Mouse (Mus musculus): Measurements from ENCODE around the gene Gm9837.
"Not testable (repeated sequence)": the region's sequence is repeated elsewhere in the genome, so short reads cannot be mapped to it uniquely, and the experiment has no call there.

The Gm9837 gene

DNA sequence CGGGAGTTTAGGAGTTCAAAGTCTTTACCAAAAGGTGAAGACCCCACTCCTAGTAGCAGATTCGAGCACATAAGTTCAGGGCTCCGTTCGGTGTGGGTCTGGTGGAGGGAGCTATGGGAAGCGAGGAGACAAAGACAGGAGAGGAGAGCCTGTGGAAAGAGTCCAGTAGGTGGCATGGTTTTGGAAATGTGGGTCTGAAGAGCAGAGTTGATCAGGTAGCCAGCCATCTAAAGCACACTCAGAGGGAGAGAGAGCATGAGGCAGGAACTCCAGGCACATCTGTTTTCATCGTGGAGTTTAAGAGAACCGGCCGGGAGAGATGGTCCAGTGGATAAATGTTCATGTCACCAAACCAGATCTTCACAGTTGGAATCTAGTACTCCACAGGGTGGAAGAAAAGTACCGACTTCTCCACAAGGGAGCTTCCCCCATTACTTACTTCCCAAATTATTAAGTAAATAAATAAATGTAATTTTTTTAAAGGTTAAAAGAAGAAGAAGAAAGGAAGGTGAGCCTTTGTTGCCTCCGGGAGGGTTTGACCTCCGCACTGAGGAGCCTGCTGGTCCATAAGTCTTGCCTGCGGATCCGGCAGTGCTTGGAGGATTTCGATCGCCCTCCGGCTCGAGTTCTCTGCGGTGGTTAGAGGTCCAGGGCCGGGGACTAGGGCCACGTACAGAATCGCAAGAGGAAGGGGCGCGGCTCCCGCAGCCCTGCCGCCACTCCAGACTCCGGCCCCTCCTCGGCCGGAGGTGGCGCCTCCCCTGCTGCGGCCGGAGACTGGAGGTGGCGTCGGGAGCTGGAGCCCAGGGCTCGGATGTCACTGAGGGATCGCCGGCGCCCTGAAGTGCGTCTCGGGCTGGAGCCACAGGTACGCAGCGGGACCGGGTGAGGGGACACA is 13.6 kb downstream of the Gm9837 start, which contains the start of the genes Gm10447 and Shroom1:
TSS of gene Gm10447 (minus strand) at position 637 of the 898 bp plus-strand sequence.
TSS of gene Shroom1 (plus strand) at position 732 of the 898 bp plus-strand sequence.
- in situ Hi-C loops (cut with MboI, MseI) = no loop called here

DNA sequence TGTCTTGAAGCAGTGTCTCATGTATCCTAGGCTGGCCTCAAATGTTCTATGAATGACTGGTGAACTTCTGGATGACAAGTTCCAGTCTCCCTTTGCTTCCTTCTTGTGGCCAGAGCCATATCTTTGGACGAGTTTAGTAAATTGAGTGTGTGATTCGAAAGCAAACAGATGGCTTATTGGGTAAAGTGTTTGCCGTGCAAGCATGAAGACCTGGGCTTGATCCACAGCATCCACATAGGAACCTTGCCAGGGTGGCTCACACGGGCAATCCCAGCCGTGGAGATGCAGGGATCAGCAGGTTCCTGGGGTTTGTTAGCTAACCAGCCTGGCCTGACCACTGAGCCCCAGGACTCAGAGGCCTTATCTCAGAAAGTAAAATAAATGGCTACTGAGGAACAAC is 17.2 kb downstream of the Gm9837 start:
- in situ Hi-C loops (cut with MboI, MseI) = no loop called here

DNA sequence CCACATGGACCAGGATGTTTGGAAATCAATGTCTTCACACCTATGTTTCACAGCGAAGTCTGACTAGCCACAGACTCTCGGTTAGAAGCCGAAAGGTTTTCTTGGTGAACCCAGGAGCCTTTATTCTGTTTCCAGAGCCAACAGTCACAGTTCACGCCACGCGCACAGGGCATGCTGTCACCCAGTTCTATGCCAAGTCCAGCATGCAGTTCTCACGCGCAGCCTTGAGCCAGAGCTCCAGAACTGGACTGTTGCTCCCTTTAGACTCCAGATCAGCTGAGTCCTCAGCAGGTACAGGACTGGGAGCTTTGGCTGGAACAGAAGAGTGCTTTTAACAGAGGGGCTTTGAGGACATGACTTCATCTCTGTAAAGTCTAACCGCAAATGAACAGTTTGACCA is 17.9 kb downstream of the Gm9837 start:
- in situ Hi-C loops (cut with MboI, MseI) = no loop called here

DNA sequence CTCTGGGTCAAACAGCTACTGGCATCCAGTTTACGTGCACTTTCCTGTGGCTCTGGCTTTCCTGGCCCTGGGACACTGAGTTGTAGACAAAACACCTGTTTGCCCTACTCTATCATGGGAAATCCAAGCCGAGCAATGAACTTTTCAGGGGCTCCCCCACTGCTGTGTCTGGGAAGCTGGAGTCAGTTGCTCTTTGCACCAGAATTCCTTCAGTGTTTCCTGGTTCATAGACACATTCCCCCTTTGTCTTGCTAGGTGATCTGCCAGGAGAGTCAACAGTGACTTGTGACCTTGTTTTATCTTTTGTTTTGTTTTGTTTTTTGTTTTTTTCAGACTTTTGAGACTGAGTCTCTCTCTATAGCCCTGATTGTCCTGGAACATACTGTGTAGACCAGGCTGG is 18.9 kb downstream of the Gm9837 start:
- in situ Hi-C loops (cut with MboI, MseI) = no loop called here

DNA sequence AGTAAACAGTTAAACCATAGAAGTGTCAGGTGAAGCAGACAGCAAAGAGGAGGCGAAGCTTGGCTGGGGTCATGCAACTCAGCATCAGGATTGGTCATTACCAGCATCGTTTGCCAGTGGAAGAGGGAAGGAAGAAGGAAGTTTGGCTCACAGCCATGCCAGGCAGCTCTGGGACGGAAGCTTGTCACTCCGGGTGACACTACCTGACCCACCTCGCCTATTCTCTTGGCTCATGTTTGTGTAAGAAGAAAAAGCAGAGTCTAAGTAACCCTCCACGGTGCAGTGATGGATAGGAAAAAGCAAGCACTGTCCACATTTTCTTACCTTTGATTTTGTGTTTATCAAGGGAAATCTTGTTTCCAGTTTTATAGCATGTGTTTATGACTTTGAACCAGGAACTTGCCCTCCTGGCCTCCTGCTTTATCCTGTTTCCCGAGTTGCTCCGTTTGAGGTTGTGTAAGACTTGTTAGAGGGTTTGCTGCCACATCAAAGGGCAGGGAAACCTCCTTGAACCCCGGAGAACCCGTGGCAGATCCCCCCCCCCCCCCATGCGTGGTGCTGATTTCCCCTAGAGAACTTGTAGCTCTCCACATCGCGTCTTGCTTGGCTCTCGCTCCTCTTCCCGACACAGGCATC is 20.1 kb downstream of the Gm9837 start:
- in situ Hi-C loops (cut with MboI, MseI) = no loop called here

DNA sequence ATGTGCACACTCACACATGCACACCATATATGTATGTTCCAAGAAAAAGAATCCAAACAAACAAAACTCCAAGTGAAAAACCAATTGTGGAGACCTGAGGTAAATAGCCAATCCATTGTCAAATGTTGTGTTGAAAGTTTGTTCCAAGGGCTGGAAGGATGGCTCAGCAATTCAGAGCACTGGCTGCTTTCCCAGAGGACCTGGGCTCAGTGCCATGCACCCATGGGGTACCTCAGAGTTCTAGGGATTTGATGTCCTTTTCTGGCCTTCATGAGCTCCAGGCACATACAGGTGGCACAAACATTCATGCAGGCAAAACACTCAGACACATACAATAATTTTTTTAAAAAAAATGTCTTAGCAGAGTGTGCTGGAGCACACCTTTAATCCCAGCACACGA is 21.8 kb downstream of the Gm9837 start:
- in situ Hi-C loops (cut with MboI, MseI) = no loop called here

DNA sequence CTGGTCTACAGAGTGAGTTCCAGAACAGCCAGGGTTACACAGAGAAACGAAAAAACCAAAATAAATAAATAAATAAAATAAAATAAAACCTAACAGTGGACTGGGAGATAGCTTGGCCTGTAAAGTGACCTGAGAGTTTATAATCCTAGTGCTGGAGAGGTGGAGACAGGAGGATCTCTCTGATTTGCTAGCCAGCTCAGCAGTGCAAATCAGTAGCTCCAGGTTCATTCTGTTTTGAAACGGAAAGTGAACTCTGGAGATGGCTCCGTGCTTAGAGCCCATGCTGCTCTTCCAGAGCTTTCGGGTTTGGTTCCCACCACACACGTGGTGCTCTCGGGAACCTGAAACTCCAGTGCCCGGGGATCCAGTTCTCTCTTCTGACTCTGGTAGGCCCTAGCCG is 22.3 kb downstream of the Gm9837 start:
- in situ Hi-C loops (cut with MboI, MseI) = no loop called here

DNA sequence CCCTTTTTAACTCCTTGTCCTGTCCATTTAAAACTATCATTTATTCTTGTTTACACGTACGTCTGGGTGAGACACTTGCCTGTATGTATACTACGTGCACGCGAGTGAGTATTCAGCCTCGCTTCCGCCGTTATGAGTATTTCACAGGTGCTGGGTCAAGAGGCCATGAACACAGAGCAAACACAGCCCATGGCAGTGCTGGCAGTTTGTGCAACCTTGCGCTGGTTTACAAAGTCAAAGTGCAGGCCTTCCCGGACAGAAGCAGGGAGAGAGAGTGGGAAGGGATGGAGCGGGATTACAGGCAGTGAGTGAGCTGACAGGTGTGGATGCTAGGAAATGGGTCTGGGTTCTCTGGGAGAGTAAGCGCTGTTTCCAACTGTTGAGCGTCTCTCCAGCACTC is 24.1 kb downstream of the Gm9837 start:
- in situ Hi-C loops (cut with MboI, MseI) = no loop called here

DNA sequence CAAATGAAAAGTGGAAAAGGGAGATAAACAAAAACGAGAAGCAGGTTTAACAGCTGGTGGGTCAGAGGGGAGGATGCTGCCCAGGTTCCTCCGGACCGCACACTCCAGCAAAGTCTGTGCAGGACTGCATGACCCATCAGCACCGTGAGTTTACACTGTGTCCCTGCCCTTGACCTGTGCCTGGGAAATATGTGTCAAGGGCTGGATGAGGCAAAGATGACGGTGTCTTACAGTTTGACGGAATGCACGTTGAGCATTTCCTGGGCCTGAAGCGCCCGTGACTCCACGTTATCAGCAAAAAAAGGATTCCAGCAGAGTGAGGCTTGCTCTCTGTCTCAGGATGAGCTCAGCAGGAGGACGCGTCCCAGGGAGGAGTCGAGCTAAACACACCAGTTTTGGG is 24.7 kb downstream of the Gm9837 start:
- in situ Hi-C loops (cut with MboI, MseI) = no loop called here

DNA sequence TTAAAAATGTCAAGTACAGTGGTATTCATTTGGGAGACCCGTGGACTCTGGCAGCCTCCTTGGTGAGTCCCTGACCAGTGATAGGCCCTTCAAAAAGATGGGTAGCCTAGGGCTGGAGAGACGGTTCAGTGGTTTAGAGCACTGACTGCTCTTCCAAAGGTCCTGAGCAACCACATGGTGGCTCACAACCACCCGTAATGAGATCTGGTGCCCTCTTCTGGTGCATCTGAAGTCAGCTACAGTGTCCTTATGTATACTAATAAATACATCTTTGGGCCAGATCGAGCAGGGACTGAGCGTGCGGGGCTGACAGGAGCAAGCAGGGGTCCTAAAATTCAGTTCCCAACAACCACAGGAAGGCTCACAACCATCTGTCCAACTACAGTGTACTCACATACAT is 26.4 kb downstream of the Gm9837 start:
- in situ Hi-C loops (cut with MboI, MseI) = no loop called here

DNA sequence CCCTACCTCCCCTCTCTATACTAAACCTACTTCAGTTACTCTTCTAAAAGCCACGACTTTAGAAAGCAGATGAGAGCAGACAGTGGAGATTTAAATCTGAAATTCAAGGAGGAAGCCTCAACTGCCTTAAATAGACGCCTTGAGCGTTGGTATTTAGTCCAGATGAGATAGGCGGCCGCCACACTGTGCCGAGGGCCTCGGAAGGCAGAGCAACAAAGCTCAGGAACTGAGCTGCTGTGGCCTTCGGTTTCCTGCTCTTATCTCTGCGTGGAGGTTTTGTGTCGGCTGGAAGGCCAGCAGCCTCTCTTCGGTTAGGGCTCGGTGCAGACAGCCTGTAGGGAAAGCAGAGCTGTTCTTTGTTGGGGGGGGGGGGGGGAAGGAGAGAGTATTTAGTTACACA is 28.4 kb downstream of the Gm9837 start:
- in situ Hi-C loops (cut with MboI, MseI) = no loop called here

DNA sequence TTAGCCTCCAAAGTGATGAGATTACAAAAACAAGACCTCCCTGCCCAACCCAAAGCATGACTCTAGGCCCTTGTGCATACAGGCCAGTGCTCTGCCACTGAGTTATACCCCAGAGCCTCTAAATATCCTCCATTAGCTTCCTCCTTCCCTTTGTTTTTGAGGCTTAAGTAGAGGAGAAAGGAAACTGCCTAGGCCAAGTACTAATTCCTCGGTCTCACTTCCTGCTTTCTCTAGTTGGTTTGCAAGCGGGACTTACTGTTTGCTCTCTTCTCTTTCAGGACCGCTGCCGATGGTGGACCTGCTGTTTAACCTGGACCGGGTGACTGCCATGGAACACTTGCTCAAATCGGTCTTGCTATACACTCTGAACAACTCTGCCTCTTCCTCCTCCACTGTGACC is 33.9 kb downstream of the Gm9837 start:
- in situ Hi-C loops (cut with MboI, MseI) = no loop called here

DNA sequence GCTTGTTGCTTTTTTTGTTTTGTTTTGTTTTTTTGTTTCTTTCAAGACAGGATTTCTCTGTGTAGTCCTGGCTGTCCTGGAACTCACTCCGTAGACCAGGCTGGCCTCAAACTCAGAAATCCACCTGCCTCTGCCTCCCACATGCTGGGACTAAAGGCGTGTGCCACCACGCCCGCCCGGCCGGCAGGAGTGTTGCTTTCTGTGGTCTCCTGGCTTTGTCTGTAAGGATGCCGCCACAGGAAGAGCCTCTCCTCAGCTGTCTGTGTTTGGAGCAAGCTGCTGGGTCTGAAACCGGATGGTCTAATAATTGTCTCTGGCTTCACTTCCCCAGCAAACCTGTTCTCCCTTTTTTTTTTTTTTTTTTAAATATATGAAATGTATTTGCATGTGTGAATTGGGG is 34.8 kb downstream of the Gm9837 start:
- in situ Hi-C loops (cut with MboI, MseI) = no loop called here

DNA sequence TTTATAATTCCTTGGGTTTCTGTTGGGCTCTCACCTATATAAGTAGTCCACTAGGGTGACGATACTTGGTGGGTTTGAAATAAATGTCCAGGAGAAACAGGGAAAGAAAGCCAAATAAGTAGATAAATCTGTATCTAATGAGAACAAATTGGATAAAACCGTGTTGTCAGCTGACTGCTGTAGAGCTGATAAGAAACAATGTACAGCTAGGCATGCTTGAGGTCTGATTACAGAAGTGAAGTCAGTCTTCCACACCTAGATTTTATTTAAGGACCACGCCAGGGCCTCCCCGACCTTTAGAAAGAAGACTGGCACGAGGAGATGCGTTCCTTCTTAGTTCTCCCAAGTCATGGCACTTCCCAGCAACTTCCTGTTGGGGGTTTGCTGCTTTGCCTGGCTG is 37.2 kb downstream of the Gm9837 start:
- in situ Hi-C loops (cut with MboI, MseI) = loop anchor here (5.0 kb wide), 1 partner anchor 76 kb away; no protein-coding TSS in a partner anchor

DNA sequence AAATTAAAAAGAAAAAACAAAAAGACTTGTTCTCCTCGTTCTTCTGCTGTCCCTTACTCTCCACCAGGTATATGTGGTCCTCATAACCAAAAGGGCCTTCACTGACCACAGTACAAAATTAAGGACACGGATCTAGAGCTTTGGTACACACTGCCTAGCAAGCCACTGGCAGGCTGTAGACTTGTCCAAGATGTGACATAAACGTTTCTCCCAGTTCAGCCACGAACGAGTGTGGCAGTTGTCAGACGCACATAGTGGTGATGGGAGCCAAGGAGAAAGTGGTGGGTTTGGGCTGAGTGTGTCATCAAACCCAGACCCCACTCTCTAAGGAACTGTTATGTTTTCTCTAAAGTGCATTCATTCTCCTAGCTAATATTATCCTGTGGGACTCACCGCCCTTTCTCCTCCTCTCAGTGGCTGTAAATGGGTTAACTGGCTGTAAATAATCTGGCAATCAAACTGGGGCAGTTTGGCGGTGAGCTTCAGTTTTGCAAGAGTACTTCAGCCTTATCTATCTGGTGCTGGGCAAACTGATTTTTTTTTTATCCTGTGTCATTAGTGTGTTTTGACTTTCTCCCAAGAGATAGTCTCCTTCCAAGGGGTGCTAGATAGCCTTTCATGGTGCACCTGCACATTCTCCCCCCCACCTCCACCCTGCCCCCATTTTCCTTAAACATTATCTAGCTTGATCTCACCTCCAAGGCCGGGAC is 38.8 kb downstream of the Gm9837 start:
- in situ Hi-C loops (cut with MboI, MseI) = loop anchor here (5.0 kb wide), 1 partner anchor 74 kb away; no protein-coding TSS in a partner anchor

DNA sequence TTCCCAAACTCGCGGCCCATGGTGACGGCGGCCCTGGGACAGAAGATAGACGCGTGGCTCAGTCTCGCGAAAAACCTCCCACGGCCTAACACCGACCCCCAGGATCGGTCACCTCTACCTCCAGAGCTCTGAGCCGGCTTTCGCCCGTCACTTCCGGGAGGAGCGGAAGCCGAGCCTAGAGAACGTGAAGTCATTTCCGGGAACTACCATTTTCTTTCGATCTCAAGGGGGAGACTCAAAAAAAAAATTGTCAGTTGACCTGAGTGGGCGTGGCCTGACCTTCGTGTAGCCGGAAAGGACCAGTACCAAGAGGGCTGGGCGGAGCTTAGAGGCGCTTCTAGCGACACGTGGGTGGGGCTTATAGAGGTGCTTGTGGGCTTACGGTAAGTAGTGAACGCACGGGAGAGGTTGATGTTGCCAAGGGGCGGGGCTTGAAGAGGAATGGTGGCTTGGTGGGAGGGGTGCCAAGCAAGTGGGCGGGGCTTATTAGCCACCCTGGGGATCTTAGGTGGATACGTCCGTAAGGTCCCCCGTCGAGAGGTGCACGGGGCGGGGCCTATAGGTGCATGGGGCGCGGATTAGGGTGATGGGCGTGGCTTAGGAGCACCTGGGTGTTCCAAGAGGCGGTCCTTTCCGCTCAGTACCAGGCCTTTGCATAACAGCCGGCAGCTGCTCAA is 39.5 kb downstream of the Gm9837 start, which contains the start of the genes Uqcrq and Gdf9:
TSS of gene Uqcrq (minus strand) at position 162 of the 677 bp plus-strand sequence.
TSS of gene Gdf9 (plus strand) at position 354 of the 677 bp plus-strand sequence.
- in situ Hi-C loops (cut with MboI, MseI) = loop anchor here (5.0 kb wide), 1 partner anchor 74 kb away; no protein-coding TSS in a partner anchor

DNA sequence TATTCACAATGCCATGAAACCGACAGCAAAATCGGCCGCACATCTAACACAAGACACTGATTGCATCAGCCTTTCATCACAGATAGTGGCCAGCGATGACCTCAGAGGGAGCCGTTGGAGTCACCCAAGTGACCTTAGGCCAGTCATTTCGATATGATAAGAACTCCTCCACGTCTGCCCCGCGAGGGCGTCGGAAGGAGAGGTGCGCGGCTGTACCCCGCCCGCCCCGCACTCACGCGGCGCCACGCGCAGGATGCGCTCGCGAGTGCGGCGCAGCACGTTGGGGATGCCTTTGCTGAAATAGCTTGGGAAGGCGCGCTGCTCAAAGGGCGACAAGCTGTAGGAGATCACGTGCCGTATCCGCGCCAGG is 40.0 kb downstream of the Gm9837 start:
- in situ Hi-C loops (cut with MboI, MseI) = loop anchor here (5.0 kb wide), 1 partner anchor 73 kb away; no protein-coding TSS in a partner anchor

DNA sequence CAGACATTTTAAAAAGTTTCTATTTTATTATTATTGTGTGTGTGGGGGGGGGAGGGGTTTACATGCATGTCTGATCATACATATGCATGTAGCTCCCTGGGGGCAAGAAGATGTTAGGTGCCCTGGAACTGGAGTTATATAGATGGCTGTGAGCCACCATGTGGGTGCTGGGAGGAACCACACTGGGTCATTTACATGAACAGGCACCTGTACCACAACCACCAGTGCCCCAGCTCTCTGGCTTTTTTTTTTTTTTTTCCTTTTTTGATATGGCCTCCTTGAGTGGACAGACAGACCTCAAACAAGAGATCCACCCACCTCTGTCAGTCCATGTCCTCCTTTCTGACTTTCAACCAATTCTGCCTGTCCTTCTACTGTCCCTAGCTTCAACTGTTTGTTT is 41.1 kb downstream of the Gm9837 start:
- in situ Hi-C loops (cut with MboI, MseI) = no loop called here

DNA sequence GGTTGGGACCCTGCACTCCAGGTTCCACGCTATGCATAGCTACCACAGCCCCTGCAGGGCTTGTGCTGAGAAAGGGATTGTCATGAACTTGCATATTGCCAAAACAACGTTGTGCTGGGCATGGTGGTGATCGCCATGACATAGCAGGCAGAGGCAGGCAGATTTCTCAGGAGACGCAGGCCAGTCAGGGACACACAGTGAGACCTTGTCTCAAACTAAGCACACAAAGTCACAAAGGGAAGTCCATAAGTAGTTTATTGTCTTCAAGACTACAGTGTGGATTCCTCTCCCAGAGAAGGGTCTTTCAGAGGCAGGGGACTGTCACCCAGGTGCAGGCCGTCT is 41.6 kb downstream of the Gm9837 start:
- in situ Hi-C loops (cut with MboI, MseI) = no loop called here

DNA sequence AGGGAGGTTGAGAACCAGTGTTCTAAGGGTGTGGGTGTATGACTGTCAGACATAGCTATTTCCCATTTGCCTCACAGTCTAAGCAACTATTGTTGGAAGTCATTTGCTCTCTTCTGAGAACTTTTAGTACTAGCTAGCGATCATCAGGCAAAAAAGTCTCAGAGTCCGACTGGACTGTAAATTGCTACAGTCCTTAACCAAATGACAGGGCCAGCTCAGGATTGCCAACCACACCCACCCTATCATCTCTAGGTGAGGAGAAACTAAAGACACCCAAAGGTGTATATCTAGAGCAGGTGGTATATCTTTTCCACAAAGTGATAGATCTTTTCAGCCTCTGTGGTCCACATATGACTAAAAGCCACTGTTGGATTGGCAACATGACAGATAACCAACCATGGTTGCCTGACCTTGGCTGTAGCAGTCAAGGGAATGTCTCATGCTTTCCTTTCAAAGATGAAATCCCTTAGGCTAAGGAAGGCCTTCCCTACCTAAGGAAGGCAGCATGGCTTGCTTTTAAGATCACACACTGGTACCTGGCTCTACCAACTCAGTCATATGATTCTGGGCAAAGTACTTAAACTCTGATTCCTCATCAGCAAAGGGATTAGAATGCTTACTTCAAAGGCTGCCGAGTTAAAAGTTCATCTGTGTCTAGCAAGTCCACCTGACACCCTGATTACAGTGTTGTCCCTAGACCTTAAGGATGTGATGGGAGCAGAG is 42.1 kb downstream of the Gm9837 start:
- in situ Hi-C loops (cut with MboI, MseI) = no loop called here

DNA sequence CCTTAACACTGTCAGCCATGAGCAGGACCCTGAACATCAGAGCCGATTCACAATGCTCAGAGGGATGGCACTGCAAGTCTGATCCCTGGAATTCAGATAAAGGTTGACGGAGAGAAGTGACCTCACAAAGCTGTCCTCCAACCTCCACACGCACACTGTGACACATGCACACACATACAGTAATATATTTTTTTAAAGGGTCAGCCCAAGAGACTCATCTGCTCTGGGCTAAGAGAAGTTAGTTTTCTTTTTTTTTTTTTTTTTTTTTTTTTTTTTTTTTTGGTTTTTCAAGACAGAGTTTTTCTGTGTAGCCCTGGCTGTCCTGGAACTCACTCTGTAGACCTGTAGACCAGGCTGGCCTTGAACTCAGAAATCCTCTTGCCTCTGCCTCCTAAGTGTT is 43.4 kb downstream of the Gm9837 start:
- in situ Hi-C loops (cut with MboI, MseI) = not testable (repeated sequence)

Measured in regulatory T cell (primary cell).